Mouse (Mus musculus) intestine, embryonic 14.5 days (tissue): Measurements from ENCODE around the gene Agbl4. TPM values are rescaled to one million over a fixed set of nuclear protein-coding genes. Genes with fewer than 3 reads are reported as not detected.

Experiments
- ATAC-seq: fragments of 200-750 bp; cut with Nextera tagmentation; replicated peaks from 2 replicates; pipeline ENCODE4 v1.8.0; 2017; ENCODE audit warnings: low read depth, moderate number of reproducible peaks, moderate TSS enrichment, moderate library complexity; ENCODE audit not compliant: low FRiP score, low TSS enrichment
- DNase-seq: peaks from one replicate; pipeline ENCODE4 v3.0.0-alpha.2; 2018; ENCODE audit warnings: low spot score
- H3K27ac ChIP-seq: fragments of 300-500 bp; sonication (generic); 2 replicates; pipeline ENCODE4 v1.5.1; 2014; ENCODE audit warnings: low read depth, mild to moderate bottlenecking, control low read depth
- H3K27me3 ChIP-seq: fragments of 300-500 bp; sonication (generic); replicated peaks from 2 replicates; pipeline ENCODE4 v1.6.1; 2014; ENCODE audit warnings: low read length, control low read depth; ENCODE audit not compliant: control insufficient read depth, insufficient read depth
- H3K36me3 ChIP-seq: fragments of 300-500 bp; sonication (generic); 2 replicates; pipeline ENCODE4 v1.6.1; 2014; ENCODE audit warnings: low read length, control low read depth; ENCODE audit not compliant: control insufficient read depth, insufficient read depth
- H3K4me1 ChIP-seq: fragments of 300-500 bp; sonication (generic); replicated peaks from 2 replicates; pipeline ENCODE4 v1.6.1; 2014; ENCODE audit warnings: low read length, control low read depth, mixed read lengths; ENCODE audit not compliant: control insufficient read depth, insufficient read depth
- H3K4me2 ChIP-seq: fragments of 300-500 bp; sonication (generic); 2 replicates; pipeline ENCODE4 v1.6.1; 2014; ENCODE audit warnings: low read length
- H3K4me3 ChIP-seq: fragments of 300-500 bp; sonication (generic); 2 replicates; pipeline ENCODE4 v1.5.1; 2014; ENCODE audit warnings: low read depth, low read length, control low read depth, mixed read lengths
- H3K9ac ChIP-seq: fragments of 300-500 bp; sonication (generic); 2 replicates; pipeline ENCODE4 v1.6.1; 2014; ENCODE audit warnings: mild to moderate bottlenecking, low read length
- H3K9me3 ChIP-seq: fragments of 300-500 bp; sonication (generic); 2 replicates; pipeline ENCODE4 v1.6.1; 2016; ENCODE audit warnings: low read length, control low read depth; ENCODE audit not compliant: control insufficient read depth
- WGBS: fragments of 180-500 bp; shearing (Covaris S2); extraction: QIAGEN DNeasy Blood & Tissue Kit; methylation state at CpG from one replicate; pipeline ENCODE4 v1.1.7; 2014; 5-methylcytosine and 5-hydroxymethylcytosine counted together
- polyA plus RNA-seq: library from polyadenylated mRNA; unstranded; fragments of >200 nt; fragmentation: Nextera tagmentation; extraction: Ambion mirVana; gene quantifications from 2 replicates; pipeline ENCODE4 v1.2.1, GENCODE M21; 2014

Gene Agbl4
- 0.39 TPM in 1 of 2 replicates, not detected in the other for polyA plus RNA-seq

- Histone ChIP-seq H3K9ac (peak within 1 kb of the TSS; percentile 21; the same call in 1 of the 2 replicates), H3K4me1 (no peaks in the 10 kb centered on the region), H3K27me3 (no peaks in the 10 kb centered on the region), H3K4me3 (peak within 1 kb of the TSS; percentile 40), H3K36me3 (no peaks in the 10 kb centered on the region), H3K4me2 (peak within 1 kb of the TSS; percentile 56), H3K9me3 (no peaks in the 10 kb centered on the region), H3K27ac (no peak within 1 kb of the TSS)
- ATAC-seq (peak; percentile 98), DNase-seq (peak; percentile 82)
- WGBS: under 1% methylated on average over 27 of the region's 27 CpGs
Measured at GRCm38 (mm10) chr4:110397618-110398045, at the start of gene Agbl4. Gene Agbl4, plus strand, starts transcription at chr4:110397661.

- no peaks in the 10 kb centered on the region for H3K9me3 ChIP-seq
- H3K4me2 ChIP-seq: peak overlapping the region; percentile 77
- peak overlapping the region; percentile 74 for H3K9ac ChIP-seq
- DNase-seq: no peak
- 9% methylated on average over 6 of the region's 6 CpGs for WGBS
- no peaks in the 10 kb centered on the region for H3K27me3 ChIP-seq
- H3K27ac ChIP-seq: peak overlapping the region; percentile 78; the same call in 1 of the 2 replicates
- peak; percentile 1; the same call in 1 of the 2 replicates for ATAC-seq
- no peaks in the 10 kb centered on the region for H3K36me3 ChIP-seq
- H3K4me3 ChIP-seq: peak overlapping the region; percentile 67
- peaks cover 4% of the 10 kb centered on the region; the same call in 1 of the 2 replicates for H3K4me1 ChIP-seq
Measured at GRCm38 (mm10) chr4:110350856-110351177, 46.6 kb upstream of the Agbl4 start.

- Histone ChIP-seq H3K36me3 (no peaks in the 10 kb centered on the region), H3K9me3 (no peaks in the 10 kb centered on the region), H3K9ac (peak within 1 kb of the TSS; percentile 74), H3K4me3 (peak within 1 kb of the TSS; percentile 67), H3K4me2 (peak within 1 kb of the TSS; percentile 77), H3K27ac (peak within 1 kb of the TSS; percentile 78), H3K4me1 (peaks cover 4% of the 10 kb centered on the region; the same call in 1 of the 2 replicates), H3K27me3 (no peaks in the 10 kb centered on the region)
- WGBS: under 1% methylated on average over 72 of the region's 75 CpGs
- DNase-seq (peak; percentile 96), ATAC-seq (peak; percentile 97)
Measured at GRCm38 (mm10) chr4:110351178-110352000, 46.1 kb upstream of the Agbl4 start, which contains the start of gene Elavl4. Gene Elavl4, minus strand, starts transcription at chr4:110351909.

- Histone ChIP-seq H3K36me3 (no peaks in the 10 kb centered on the region), H3K27me3 (no peaks in the 10 kb centered on the region), H3K4me1 (peaks cover 4% of the 10 kb centered on the region; the same call in 1 of the 2 replicates), H3K9me3 (no peaks in the 10 kb centered on the region), H3K4me3 (peak overlapping the region; percentile 67), H3K9ac (peak overlapping the region; percentile 74; the same call in 1 of the 2 replicates), H3K27ac (no peak overlapping the region), H3K4me2 (peak overlapping the region; percentile 77)
- ATAC-seq (no peak; the same call in 1 of the 2 replicates), DNase-seq (no peak)
- 6% methylated on average over 5 of the region's 5 CpGs for WGBS
Measured at GRCm38 (mm10) chr4:110352001-110352369, 45.5 kb upstream of the Agbl4 start.

GRCm38 (mm10) chr4:110360568-110360967 is 36.9 kb upstream of the Agbl4 start:
- WGBS: 75% methylated on average over 2 of the region's 2 CpGs
- H3K27ac ChIP-seq: no peak overlapping the region
- H3K36me3 ChIP-seq: no peaks in the 10 kb centered on the region
- no peak overlapping the region for H3K9ac ChIP-seq
- no peak for DNase-seq
- H3K4me1 ChIP-seq: no peaks in the 10 kb centered on the region
- no peaks in the 10 kb centered on the region for H3K27me3 ChIP-seq
- no peak overlapping the region for H3K4me2 ChIP-seq
- H3K9me3 ChIP-seq: no peaks in the 10 kb centered on the region
- H3K4me3 ChIP-seq: no peak overlapping the region
- no peak for ATAC-seq

- WGBS: 83% methylated on average over 5 of the region's 5 CpGs
- Histone ChIP-seq H3K9ac (no peak overlapping the region), H3K27ac (no peak overlapping the region), H3K4me2 (no peak overlapping the region), H3K9me3 (no peaks in the 10 kb centered on the region), H3K4me3 (no peak overlapping the region), H3K4me1 (no peaks in the 10 kb centered on the region), H3K27me3 (no peaks in the 10 kb centered on the region), H3K36me3 (no peaks in the 10 kb centered on the region)
- no peak for DNase-seq
- ATAC-seq: no peak
Measured at GRCm38 (mm10) chr4:110396221-110396620, 1.2 kb upstream of the Agbl4 start.

- DNase-seq (no peak), ATAC-seq (no peak)
- no peak overlapping the region for H3K27ac ChIP-seq
- H3K4me1 ChIP-seq: no peaks in the 10 kb centered on the region
- H3K27me3 ChIP-seq: no peaks in the 10 kb centered on the region
- no peak overlapping the region for H3K4me3 ChIP-seq
- no peak overlapping the region for H3K4me2 ChIP-seq
- 67% methylated on average over 2 of the region's 2 CpGs for WGBS
- no peaks in the 10 kb centered on the region for H3K36me3 ChIP-seq
- H3K9ac ChIP-seq: no peak overlapping the region
- no peaks in the 10 kb centered on the region for H3K9me3 ChIP-seq
Measured at GRCm38 (mm10) chr4:110420306-110420705, 22.8 kb downstream of the Agbl4 start.

GRCm38 (mm10) chr4:110427653-110428052 is 30.2 kb downstream of the Agbl4 start:
- H3K4me1 ChIP-seq: no peaks in the 10 kb centered on the region
- H3K4me3 ChIP-seq: no peak overlapping the region
- ATAC-seq (no peak), DNase-seq (no peak)
- no peaks in the 10 kb centered on the region for H3K27me3 ChIP-seq
- H3K9ac ChIP-seq: no peak overlapping the region
- H3K36me3 ChIP-seq: no peaks in the 10 kb centered on the region
- no peaks in the 10 kb centered on the region for H3K9me3 ChIP-seq
- no peak overlapping the region for H3K4me2 ChIP-seq
- no peak overlapping the region for H3K27ac ChIP-seq
